Mouse (Mus musculus): ENCODE data around the gene Pdxp.

The Pdxp gene

GRCm38 (mm10) chr15:78899740-78900584, 13.8 kb upstream of the Pdxp start, which contains the start of gene Sh3bp1:
TSS of gene Sh3bp1 (plus strand) at chr15:78899768.
- no peak for DNase-seq (ENCODE audit: low read depth)

DNA sequence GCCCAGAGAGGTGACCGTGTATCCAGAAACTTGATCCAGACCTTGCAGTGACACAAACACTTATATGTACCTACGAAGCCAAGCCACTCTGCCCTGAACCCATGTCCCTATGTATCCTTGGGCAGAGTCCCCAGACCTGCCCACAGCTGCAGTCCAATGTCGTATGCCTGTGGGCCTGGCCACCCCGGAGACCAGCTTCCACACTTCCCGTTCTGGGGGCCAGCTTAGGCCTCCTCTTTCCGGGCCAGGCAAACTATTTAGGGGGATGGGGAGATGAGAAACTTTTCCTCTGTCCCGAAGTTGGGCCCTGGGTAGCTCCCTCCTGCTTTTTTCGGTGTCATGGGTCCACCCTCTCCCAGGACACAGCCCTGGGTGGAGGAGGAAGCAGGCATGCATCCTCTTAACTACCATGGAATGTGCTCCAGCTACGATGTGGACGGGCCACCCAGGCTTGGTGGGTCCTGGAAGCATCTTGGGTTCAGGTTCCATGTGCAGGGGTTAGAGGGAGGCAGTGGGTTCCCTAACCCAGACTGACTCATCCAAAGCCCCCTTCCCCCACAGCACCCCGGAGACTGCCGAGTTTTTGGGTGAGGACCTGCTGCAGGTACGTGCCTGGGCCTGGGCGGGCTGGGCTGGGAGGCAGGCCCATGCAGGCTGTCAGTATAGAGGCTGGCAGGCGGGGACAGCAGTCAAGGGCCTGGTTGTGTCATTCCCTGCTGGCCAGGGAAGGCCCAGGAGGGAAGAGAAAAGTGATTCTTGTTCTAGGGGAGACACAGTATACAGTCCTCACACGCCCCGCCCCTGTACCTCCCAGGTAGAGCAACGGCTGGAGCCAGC, 12.9 kb upstream of the Pdxp start:
- no peak for DNase-seq (ENCODE audit: low read depth)

GRCm38 (mm10) chr15:78901422-78901789, 12.3 kb upstream of the Pdxp start:
- DNase-seq (ENCODE audit: low read depth): no peak

- peak; percentile 86 for DNase-seq (ENCODE audit: low read depth)
Observed at GRCm38 (mm10) chr15:78903243-78903642, 10.5 kb upstream of the Pdxp start.

- DNase-seq (ENCODE audit: low read depth): no peak
Observed at GRCm38 (mm10) chr15:78908399-78908798, 5.3 kb upstream of the Pdxp start.

DNA sequence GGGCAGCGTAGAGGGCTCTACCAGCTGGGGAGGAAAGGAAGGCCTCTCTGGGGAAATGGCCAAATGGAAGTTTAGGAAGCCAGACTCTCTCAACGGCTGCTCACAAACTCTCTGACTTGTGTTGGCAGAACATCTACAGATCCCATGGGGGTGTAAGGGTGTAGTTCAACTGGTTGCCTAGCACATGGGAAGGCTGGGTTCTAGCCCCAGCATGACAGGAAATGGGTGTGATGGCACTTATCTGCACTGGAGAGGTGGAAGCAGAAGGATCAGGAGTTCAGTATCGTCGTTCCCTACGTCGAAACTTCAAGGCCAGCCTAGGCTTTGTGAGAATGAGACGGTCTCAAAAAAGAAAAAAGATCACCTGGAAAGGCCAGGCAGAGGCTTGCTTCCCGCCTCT, 4.7 kb upstream of the Pdxp start:
- DNase-seq (ENCODE audit: low read depth): no peak

GRCm38 (mm10) chr15:78912040-78912439, 1.7 kb upstream of the Pdxp start:
- DNase-seq (ENCODE audit: low read depth): no peak

DNA sequence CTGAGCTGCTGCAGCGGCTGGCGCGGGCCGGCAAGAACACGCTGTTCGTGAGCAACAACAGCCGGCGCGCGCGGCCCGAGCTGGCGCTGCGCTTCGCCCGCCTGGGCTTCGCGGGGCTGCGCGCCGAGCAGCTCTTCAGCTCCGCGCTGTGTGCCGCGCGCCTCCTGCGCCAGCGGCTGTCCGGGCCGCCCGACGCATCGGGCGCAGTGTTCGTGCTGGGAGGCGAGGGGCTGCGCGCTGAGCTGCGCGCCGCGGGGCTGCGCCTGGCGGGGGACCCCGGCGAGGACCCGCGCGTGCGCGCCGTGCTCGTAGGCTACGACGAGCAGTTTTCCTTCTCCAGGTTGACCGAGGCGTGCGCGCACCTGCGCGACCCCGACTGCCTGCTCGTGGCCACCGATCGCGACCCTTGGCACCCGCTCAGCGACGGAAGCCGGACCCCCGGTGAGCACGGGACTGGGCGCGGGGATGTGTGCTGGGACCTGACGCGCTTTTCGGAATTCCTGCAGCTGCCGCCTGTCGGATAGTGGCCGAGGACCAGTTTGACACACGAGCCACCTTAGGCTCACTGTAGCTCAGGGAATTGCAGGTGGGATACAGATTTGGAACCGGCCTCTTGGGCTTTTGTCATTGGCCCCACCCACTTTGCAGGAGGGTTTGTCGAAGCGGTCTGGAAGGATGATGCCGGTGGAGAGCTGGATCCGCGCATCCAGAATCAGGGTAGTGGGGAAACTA, 538 bp downstream of the Pdxp start:
- no peak for DNase-seq (ENCODE audit: low read depth)

DNA sequence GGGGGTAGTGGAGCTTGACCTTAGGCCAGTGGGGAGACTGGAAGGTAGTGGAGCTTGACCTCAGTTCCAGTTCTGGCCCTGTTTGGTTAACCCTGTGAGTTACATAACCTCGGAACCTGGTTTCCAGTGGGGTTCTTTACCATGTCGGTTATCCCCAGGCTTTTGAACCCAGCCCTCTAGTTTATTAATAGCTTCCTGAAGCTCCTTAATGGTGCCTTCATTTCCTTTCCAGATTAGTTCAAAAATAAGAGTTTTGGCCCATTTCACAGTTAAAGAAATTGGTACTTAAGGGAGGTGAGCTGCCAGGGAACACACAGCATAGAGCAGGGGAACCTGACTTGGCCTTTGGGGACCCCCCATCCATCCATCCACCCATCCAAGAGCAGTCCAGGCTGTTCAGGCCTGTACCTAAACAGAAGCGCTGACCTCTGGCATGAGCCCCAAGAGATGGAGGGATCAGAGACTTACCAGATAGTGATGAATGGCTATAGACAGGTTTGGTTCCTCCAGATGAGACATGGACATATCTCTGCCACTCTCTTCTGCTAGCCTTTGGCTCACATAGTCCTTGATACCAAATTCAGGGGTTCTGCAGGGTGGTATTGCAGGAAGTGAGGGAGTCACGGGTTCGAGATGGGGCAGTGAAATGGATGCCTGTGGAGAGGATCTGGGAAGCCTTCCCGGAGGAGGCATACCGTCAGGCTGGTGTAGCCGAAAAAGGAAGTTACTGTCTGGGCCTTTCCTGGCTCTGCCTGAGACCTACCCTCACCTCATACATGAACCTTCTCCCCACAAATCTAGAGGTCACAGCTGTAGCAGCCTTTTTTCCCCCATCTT, 1.3 kb downstream of the Pdxp start:
- no peak for DNase-seq (ENCODE audit: low read depth)

GRCm38 (mm10) chr15:78915660-78916017, 1.9 kb downstream of the Pdxp start:
- no peak for DNase-seq (ENCODE audit: low read depth)

DNA sequence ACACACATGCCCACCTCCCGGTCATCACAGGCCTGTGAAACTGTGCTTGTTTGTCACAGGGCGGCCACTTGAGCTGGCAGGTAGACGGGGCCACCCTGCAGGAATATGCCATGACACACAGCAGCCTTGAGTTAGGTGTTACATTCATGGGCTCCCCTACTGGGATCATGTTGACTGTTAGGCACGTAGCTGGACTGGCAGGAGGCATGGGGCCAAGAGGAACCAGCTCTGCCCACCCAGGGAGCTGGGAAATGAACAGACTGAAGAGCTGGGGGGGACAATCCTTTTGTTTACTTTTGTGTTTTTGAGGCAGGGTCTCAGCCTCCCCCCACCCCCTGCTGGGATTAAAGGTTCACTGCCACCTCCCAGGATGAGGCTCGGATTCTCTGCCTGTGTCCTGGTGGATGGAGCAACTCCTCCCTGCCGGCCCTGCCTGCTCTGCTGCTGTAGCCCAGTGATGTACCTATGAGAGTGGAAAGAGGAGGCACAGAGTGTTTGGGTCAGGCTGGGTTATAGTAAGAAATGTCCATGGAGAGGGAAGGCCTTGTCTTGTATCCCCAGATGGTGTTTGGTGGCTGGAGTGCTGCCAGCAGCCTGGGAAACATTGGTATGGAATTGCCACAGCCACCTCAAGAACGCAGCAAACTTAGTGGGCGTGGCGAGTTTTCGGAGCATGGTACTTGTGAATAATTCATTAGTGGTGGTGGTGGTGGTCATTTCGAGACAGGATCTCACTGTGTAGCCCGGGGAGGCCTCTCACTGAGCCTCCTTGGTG, 2.5 kb downstream of the Pdxp start:
- DNase-seq (ENCODE audit: low read depth): no peak

GRCm38 (mm10) chr15:78918126-78918525, 4.4 kb downstream of the Pdxp start:
- DNase-seq (ENCODE audit: low read depth): no peak

- no peak for DNase-seq (ENCODE audit: low read depth)
Observed at GRCm38 (mm10) chr15:78919914-78920313, 6.2 kb downstream of the Pdxp start.

- no peak for DNase-seq (ENCODE audit: low read depth)
Observed at GRCm38 (mm10) chr15:78922700-78923099, 9.0 kb downstream of the Pdxp start.

- DNase-seq (ENCODE audit: low read depth): peak; percentile 66
Observed at GRCm38 (mm10) chr15:78923585-78923984, 9.9 kb downstream of the Pdxp start.

DNA sequence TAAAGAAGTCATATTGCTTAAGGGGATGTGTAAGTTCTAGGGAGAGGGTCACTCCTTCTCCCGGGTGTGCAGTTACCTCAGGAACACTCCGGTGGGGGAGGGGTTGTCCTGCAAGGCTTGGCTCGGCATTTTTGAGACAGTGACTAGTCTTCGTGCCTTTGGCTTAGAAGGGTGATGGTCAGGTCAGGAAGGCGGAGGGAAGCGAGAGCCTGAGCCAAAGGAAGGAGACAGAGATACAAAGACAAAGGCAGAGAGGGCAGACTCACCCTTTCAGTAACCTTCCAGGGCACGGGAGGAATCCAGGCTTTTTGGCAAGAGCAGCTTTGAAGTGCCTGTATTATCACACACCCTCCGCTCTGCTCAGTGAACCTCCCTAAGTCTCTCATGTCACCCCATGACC, 11.4 kb downstream of the Pdxp start:
- DNase-seq (ENCODE audit: low read depth): no peak

DNA sequence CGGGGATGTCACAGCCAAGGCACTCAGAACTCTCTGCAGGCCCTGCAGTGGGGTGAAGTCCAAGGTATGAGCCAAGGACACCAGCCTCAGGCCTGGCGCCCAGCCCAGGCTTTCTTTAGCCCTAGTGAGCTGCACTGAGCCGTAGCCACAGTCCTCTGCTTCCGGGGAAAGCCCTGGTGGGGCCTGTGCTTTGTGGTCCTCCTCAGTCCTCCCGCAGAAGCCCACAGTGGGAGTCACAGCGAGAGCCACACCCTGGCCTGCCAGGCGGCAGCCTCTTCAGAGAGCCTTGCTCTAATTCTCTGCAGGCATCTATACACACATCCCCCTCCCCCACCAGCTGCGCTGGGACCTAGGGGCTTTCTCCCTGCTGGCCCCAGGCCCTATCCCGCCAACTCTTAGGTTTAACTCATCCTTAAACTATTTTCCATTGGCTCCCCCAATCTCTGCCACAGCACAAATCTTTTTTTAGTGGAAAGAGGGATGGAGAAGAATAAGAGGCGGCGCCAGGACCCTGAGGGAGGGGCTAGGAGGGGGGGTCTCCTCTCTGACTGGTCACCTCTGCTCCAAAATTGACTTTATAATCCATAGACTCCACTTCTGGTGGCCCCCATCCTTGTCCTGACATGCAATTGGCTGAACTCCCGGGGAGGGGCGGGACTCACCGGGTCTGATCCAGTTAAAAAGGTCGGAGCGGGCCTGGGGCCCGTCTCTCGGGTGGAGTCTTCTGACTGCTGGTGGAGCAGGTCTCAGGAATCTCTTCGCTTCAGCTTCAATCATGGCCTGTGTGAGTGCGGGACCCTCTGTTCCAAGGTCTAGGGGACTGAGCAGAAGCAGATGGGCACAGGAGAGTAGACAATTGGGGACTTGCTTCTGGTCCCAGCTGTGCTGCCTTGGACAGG, 12.6 kb downstream of the Pdxp start, which contains the start of gene Lgals1:
TSS of gene Lgals1 (plus strand) at position 705 of the 899 bp plus-strand sequence.
- DNase-seq (ENCODE audit: low read depth): peak; percentile 75

- DNase-seq (ENCODE audit: low read depth): no peak
Observed at GRCm38 (mm10) chr15:78927021-78927787, 13.5 kb downstream of the Pdxp start.

Measured in c-Kit-positive CD71-negative TER-119-negative erythroid progenitor cells, embryonic 14.5 days (primary cell).